Mouse (Mus musculus): ENCODE measurements around the gene Top3b. TPM values are rescaled to one million over a fixed set of nuclear protein-coding genes. Genes with fewer than 3 reads are reported as not detected.
"Not testable (repeated sequence)": the region's sequence is repeated elsewhere in the genome, so short reads cannot be mapped to it uniquely, and the experiment has no call there.

Gene Top3b
- total RNA-seq, 1 experiment from 2014 or later: 107 TPM

DNA sequence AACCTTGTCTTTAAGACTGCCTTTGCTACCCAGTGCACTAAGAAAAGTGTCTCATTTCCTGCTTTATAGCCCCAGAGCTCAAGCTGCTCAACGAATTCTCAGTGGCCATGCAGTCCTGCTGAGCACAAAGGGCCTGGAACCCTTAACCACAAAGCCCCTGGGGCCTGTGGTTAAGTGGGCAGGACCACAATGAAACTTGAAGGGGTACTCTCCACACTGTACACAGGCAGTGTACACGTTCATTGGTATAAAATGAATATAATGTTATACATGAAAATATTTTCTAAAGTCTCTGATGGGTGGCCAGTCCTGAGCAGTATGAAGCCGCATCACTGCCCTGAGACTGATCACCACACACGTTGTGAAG, 25.5 kb downstream of the Top3b start:
- peak; percentile 37 for ATAC-seq (ENCODE audit: extremely low read depth, insufficient number of reproducible peaks, low FRiP score, poor library complexity, severe bottlenecking)

DNA sequence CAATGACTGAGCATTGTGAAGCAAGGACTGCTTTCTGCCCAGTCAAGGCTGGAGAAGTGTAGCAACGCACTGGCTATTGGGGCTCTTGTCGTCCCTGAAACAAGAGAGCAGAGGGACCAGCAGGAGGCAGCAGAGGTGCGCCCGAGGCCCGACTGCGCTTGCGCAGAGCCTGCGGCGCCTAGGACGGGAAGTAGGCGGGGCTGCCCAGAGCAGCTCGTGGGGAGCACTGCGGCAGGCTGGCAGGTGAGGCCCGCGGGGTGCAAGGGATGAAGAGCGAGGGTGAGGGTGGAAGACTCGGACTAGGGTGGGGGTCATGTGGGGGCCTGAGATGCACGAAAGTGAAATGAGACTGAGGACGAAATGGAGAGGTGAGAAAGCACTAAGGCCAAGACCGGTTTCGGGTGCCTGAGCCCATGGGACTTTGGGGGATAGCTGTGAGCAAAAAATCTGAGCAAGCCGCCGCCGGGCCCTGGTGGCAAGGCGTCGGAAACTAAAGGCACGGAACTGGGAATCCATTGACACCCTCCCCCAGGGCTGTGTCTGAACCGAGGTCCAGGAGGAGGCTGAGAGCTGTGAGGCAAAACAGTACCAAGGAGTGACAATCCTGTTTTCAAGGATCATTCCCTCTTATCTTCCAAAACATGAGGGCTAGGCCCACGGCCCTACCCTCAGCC, 26.0 kb downstream of the Top3b start, which contains the start of gene Ppm1f:
TSS of gene Ppm1f (plus strand) at position 88 of the 674 bp plus-strand sequence.
- peak; percentile 94 for ATAC-seq (ENCODE audit: extremely low read depth, insufficient number of reproducible peaks, low FRiP score, poor library complexity, severe bottlenecking)

DNA sequence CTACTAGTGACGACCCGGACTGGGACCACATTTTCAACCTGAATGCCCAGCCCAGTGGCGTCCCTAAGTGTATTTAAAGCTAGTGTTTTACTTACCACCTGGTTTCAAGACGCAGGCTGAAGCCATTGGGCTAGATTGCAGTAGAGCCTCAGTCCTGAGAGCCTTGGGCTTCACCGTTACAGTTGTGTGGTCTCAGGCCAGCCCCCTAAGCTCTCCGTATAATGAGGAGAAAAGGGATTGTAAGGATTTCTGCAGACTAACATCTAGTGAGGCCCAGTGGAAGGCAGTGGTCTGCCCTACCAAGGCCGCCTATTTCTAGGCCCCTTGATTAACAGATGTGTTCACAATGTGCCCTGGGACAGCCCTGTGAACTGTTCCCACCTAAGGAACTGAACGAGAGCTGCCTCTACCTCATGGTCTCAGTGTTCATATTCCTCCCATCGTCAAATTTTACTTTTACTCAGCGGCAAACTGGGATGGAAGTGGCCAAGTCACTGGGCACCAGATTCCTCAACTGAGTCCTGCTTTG, 26.6 kb downstream of the Top3b start:
- ATAC-seq (ENCODE audit: extremely low read depth, insufficient number of reproducible peaks, low FRiP score, poor library complexity, severe bottlenecking): no peak

DNA sequence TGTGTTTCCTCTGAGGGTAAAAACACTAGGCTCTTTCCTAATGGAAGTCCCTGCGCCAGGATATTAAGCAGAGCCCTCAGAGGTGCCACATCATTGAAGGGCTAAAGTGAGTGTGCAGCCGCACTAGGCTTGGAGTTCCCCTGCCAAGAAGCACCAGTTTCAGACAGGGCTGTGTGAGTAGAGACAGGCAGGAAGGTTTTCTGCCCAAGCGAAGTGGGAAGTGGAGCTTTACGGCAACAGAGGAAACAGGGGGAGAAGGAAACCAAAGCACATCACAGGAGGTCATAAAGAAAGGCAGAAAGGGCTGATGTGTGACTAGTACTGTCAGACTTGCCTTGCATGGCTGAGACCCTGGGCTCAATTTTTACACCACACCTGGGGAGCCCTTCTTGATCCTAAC, 31.8 kb downstream of the Top3b start:
- ATAC-seq (ENCODE audit: extremely low read depth, insufficient number of reproducible peaks, low FRiP score, poor library complexity, severe bottlenecking): no peak

DNA sequence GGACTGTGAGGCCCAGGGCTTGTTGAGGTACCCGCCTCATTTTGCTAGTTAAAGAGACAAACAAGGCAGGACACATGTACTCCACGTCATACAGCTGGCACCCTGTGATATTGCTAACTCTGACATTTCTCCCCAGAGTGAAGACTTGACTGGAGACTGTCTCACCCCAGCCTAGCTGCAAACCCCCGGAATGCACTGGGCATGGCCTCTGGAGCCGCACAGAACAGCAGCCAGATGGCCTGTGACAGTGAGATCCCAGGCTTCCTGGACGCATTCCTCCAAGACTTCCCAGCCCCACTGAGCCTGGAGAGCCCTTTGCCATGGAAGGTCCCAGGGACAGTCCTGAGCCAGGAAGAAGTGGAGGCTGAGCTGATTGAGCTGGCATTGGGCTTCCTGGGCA, 32.7 kb downstream of the Top3b start:
- no peak for ATAC-seq (ENCODE audit: extremely low read depth, insufficient number of reproducible peaks, low FRiP score, poor library complexity, severe bottlenecking)

DNA sequence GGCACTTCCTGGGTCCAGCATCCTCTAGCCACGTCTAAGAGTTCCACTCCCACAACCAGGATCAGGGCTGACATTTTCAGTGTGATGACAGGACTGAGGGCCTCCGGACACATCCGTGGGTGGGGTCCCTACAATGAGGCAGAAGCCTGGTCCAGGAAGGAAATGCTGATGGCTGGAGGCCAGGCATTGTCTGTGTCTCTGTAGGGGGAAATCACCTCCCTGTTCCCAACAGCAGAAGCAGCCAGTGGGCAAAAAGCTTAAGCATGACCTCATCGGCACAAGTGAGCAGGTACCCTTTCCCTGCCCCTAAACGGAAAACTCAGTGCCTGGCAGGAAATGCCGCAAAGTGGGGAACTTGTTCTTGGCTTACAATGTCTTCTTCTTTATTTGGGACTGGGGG, 37.3 kb downstream of the Top3b start:
- ATAC-seq (ENCODE audit: extremely low read depth, insufficient number of reproducible peaks, low FRiP score, poor library complexity, severe bottlenecking): no peak

DNA sequence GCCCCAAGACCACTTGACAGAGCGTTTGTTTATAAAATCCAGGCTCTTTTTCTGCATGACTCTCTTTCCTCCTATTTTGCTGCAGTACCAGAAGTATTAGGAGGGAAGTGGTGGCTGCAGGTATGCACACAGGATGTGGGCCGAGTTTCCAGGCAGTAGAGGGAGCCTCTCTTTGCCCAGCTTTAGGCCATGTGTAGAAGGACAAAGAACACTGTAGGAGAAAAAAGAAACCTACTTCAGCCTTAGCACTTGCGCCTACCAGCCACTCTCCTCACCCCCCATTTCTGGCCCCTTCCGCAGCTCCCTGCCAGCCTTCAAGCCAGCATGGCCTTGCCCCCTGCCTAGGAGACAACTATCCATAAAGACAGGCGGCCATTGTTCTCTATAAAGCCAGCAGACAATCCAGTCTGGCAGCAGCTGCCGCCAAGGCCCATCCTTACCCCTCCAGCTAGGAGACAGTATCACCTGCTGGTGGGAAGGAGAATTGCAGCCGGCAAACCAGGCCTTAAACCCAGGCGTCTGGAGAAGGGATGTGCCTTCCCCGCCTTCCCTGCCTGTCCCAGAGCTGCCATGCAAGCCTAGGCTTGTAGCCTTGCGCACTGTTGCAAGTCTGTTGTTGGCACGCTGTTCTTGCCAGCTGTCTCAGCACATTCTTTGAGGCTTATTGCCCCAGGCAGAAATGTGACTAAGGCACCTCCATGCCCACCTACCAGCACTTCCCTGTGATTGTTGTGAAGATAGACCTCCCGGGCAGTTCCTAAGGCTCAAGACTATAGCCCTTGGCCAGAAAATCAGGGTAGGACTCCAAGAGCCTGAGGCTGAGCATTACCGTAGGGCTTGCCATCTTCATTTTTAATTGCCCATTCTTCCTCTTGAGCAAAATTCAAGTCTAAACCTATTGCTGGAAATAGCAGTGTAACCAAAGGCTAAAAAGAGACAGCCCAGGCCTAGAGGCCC, 41.4 kb downstream of the Top3b start:
- peak; percentile 86 for ATAC-seq (ENCODE audit: extremely low read depth, insufficient number of reproducible peaks, low FRiP score, poor library complexity, severe bottlenecking)

DNA sequence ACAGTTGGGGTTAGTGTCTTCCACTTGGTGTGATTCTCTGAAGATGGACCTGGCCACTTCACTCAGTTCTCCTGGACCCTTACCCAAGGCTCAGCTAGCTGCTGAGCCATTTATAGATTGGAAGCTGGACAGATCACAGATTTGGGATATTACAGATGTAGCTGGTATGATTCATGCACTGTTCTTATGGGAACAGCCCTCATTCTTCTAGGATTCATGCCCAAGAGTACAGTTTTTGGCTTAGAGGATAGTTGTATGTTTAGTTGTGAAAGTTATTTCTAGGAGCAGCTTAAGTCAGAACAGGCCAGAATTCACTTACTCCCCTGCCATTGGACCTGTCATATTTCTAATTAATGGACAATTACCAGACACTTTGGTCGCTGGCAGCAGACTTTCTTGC, 42.9 kb downstream of the Top3b start:
- no peak for ATAC-seq (ENCODE audit: extremely low read depth, insufficient number of reproducible peaks, low FRiP score, poor library complexity, severe bottlenecking)

DNA sequence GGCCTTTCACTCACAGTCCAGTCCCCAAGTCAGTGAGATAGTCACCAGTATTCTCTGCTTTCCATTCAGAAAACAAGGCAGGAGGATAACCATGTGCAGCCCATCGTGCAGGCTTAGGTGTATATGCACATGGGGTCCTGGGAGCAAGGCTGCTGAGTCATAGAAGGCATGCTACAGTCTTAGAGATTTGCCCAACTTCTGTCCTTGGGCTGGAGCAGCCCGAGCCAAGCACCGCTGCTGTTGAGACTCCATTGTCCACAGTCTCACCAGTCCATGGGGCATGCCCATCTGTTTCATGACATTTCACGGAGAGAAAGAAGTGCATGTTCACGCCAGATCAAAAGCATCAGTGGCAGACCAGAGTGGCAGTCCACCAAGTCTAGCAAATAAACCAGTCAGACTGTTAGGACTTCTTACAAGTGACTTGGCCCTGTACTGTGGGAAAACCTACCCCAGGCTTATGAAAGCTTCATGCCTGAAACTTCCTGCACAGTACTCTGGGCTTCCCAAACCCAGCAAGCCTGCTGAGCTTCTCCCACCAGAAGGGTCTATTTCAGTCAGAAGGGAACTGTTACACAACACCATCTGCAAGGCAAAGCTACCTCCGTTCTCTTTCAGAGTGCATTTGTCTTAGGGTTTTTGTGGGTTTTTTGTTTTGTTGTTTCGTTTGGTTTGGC, 48.0 kb downstream of the Top3b start:
- no peak for ATAC-seq (ENCODE audit: extremely low read depth, insufficient number of reproducible peaks, low FRiP score, poor library complexity, severe bottlenecking)

DNA sequence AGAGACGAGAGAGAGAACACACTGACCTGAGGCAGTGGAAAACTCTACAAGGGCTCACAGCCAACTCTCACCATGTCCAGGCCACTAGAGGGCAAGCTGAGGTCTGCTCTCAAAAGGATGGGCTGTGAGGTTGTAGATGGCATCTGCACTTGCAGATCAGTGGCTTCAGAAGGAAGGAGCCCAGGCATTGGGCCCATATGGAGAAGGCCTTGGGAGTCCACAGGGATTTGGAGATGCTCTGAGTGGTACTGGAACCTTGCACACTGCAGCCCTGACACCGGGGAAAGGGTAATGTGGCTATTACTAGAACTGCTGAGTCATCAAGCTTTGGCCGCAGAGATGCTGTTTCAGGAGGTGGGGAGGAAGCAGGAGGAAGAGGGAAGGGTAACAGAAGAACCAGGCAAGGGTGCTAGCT, 50.5 kb downstream of the Top3b start:
- no peak for ATAC-seq (ENCODE audit: extremely low read depth, insufficient number of reproducible peaks, low FRiP score, poor library complexity, severe bottlenecking)

DNA sequence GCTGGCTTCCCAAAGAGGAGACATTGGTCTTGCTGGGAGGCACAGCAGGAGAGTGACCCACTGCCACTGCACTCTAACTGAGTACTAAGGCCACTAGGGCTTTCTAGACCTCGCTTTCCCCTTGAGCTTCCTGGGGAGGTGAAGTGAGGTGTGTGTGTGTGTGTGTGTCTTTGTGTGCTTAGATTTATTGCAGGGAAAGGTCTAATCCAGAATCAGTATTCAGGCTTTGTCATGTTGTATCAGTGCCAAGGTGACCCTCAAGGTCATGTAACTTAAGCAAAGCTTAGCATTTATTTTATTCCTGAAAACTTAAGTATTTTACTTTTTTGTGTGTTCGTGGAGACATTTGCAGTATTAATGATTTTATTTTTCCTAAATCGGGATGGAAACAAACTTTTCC, 53.9 kb downstream of the Top3b start:
- no peak for ATAC-seq (ENCODE audit: extremely low read depth, insufficient number of reproducible peaks, low FRiP score, poor library complexity, severe bottlenecking)

DNA sequence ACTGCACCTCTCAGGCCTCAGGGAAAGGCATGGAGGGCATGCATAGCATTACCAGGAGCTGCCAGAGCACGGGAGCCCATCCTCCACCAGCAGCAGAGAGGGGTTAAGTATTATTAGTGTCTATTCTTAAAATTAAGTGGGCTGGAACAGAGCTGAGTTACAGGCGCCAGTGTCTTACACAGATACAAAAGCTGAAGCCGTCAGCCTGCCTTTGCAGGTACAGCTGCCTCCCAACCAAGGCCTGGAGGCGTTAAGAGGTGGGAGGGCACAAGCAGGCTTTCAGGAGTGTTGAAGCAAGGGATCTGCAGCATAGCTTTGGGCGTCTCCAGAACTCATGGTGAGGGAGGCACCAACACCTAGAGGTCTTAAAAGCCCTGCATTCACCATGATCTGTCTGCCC, 56.0 kb downstream of the Top3b start:
- ATAC-seq (ENCODE audit: extremely low read depth, insufficient number of reproducible peaks, low FRiP score, poor library complexity, severe bottlenecking): no peak

DNA sequence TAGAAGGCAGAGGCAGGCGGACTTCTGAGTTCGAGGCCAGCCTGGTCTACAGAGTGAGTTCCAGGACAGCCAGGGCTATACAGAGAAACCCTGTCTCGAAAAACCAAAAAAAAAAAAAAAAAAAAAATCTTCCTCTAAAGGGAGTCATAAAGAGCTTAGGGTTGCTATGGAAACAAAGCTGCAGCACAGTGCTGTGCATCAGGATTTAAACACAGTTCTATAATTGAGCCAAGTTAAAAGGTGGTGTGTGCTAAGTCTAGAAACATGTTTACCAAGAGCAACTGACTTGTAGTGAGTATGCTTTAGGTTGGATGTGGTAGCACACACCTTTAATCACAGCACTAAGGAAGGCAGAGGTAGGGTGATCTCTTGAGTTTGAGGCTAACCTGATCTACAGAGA, 58.4 kb downstream of the Top3b start:
- not testable (repeated sequence) for ATAC-seq (ENCODE audit: extremely low read depth, insufficient number of reproducible peaks, low FRiP score, poor library complexity, severe bottlenecking)

DNA sequence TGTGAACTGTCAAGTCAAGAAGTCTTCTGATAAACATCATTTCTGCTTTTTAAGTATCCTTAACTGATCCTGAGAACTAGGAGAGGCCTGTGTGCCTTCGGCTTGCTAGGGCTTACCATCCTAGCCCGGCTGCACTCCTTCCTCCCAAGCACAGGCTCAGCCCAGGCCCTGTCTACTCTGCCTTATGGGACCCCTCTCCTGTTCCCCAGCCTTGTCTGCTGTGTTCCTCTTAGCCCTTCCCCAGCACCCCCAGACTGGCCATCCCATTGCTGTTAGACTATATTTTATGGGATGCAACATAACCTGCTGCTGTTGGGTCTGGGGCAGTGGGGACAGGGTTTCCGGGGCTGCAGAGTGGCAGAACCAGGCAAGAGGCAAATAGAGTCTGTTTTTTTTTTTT, 59.8 kb downstream of the Top3b start:
- no peak for ATAC-seq (ENCODE audit: extremely low read depth, insufficient number of reproducible peaks, low FRiP score, poor library complexity, severe bottlenecking)

DNA sequence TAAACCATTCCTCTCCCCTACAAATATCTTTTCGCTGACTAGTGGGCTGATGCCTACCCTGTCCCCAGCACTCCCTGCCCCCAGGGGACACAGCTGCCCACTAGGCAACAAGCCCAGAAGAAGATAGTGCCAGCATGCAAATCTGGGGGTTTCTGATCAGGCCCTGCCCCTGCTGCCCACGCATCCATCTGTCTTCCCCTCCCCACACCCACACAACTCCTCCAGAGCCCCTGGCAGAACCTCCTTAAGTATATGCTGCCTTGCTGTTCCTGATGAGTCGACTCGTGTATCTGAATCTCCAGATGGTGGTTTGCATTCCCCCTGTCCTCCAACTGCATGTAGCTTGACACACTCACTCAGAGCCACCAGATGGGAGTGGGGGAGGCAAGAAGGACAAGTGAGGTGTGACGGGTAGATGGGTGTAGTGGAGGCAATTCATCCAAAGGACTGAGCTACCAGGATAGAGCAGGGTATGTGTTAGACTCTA, 60.3 kb downstream of the Top3b start:
- ATAC-seq (ENCODE audit: extremely low read depth, insufficient number of reproducible peaks, low FRiP score, poor library complexity, severe bottlenecking): no peak

DNA sequence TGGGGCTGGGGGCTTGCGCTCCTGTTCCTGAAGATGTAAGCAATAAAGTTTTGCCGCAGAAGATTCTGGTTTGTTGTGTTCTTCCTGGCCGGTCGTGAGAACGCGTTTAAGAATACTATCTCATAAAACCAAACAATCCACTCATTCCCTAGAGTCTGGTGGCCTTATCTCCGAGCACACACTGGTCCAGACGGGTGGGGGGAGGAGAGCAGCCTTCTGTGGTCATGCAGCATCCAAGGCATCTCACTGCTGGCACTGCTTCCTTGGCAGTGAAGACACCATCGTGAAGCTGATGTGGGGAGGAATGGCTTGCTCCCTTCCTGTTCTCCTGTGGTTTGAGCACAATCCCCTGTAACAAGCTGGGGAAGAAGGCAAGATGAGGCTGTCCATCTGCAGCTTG, 69.0 kb downstream of the Top3b start:
- ATAC-seq (ENCODE audit: extremely low read depth, insufficient number of reproducible peaks, low FRiP score, poor library complexity, severe bottlenecking): no peak

DNA sequence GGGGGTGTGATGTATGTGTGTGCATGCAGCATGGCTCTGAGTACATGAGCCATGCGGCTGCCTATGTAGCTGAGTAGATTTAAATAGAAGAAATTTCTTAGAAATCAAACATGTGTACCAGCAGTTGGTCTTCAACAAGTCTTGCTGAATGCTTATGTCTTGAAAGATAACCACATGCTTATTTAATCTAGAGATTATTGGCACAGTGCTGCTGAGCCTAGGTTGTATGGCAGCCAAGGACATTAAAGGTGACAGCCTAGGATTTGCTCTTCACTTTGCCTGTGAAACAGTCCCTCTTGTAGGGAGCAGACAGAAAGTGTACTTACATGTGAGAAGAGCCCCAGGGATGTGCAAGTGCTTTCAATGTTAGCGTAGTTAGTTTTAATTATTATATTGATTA, 70.5 kb downstream of the Top3b start:
- ATAC-seq (ENCODE audit: extremely low read depth, insufficient number of reproducible peaks, low FRiP score, poor library complexity, severe bottlenecking): no peak

All from neutrophil, adult 5-6 weeks (primary cell).